21 mouse cellular contexts compared by ENCODE assay signal in the genomic region with DNA sequence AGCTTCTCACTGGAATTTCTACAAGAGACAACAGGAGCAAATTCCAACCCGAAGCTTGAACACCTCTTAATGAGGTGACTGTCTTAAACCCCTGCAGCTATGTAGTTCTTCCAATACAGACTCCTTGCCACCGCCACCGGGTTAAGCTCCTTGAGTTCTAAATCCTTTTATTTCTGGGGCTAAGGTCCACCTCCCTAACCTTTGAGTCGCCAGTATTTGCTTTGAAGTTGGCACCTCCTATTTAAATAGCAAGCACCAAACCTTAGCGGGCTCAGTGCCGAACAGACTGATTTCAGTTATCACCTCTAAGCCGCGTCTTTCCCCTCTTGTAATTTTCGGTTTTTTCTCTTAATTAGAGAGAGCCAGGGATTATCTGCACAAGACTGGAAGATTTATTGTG.
DNase-seq lines count a peak whose midpoint lies in the region; ATAC-seq lines count a peak whose summit lies in the region.
"Had no signal": no experiment of that assay in that cellular context is flagged by ENCODE, and none has a peak within 500 bp of the region (broad histone marks: within the 10 kb centered on the region; RNA-seq: fewer than 3 reads in every experiment).

No protein-coding gene starts in this region.

- ATAC-seq in forebrain, embryonic 16.5 days, result no peak
- no peak for ATAC-seq in hindbrain, embryonic 14.5 days (ENCODE audit: low FRiP score)

- WGBS in forebrain, embryonic 16.5 days, result 5% methylated on average over 9 of the region's 9 CpGs
- 23% methylated on average over 9 of the region's 9 CpGs for WGBS in hindbrain, embryonic 14.5 days

- no peak overlapping the region for H3K27ac ChIP-seq in forebrain, embryonic 16.5 days (ENCODE audit: low read length)
- no peak overlapping the region for H3K27ac ChIP-seq in hindbrain, embryonic 14.5 days
- H3K27ac ChIP-seq: heart, adult 2 months; heart, embryonic 13.5 days; hindbrain, embryonic 12.5 days; kidney, embryonic 15.5 days; limb, embryonic 15.5 days; macrophage had no signal

- no peaks in the 10 kb centered on the region for H3K9me3 ChIP-seq in forebrain, embryonic 16.5 days (ENCODE audit: control insufficient read depth, low read length)
- no peaks in the 10 kb centered on the region for H3K9me3 ChIP-seq in hindbrain, embryonic 14.5 days (ENCODE audit: control insufficient read depth, low read length)
- H3K9me3 ChIP-seq: heart, embryonic 13.5 days; hindbrain, embryonic 12.5 days; kidney, embryonic 15.5 days; limb, embryonic 15.5 days had no signal

- peak; percentile 31 for DNase-seq in heart, adult 11 months
- DNase-seq in heart, postnatal 14 days, result no peak
- DNase-seq in retina, postnatal 1 day, result peak; percentile 34
- DNase-seq in retina, embryonic 14.5 days (ENCODE audit: low spot score), result no peak
- no peak for DNase-seq in hindbrain, embryonic 14.5 days (ENCODE audit: low spot score)
- DNase-seq in right cerebral cortex, adult 18-20 months, result no peak
- no peak for DNase-seq in left cerebral cortex, adult 9 months (ENCODE audit: low spot score in 2 of 2)
- DNase-seq: adrenal gland, postnatal 14 days; cerebellum, adult 8-10 months; cerebellum, postnatal 36 days; gastrocnemius, postnatal 25 days; heart, adult 2 months; kidney, postnatal 4 days; right cerebral cortex, postnatal 4 days; thymus, postnatal 14 days had no signal

- peaks cover 34% of the 10 kb centered on the region for H3K4me1 ChIP-seq in forebrain, embryonic 16.5 days (replicated peaks; ENCODE audit: control insufficient read depth, insufficient read depth, low read length)
- peaks cover 17% of the 10 kb centered on the region; the same call in 1 of the 2 replicates for H3K4me1 ChIP-seq in hindbrain, embryonic 14.5 days (replicated peaks; ENCODE audit: control insufficient read depth, insufficient read depth, low read length)

- H3K4me2 ChIP-seq in forebrain, embryonic 16.5 days (ENCODE audit: low read length), result peak overlapping the region; percentile 21; the same call in 1 of the 2 replicates
- no peak overlapping the region for H3K4me2 ChIP-seq in hindbrain, embryonic 14.5 days (replicated peaks)
- H3K4me2 ChIP-seq: heart, embryonic 13.5 days; hindbrain, embryonic 12.5 days; kidney, embryonic 15.5 days; limb, embryonic 15.5 days had no signal

- no peaks in the 10 kb centered on the region for H3K36me3 ChIP-seq in forebrain, embryonic 16.5 days (ENCODE audit: control insufficient read depth, insufficient read depth)
- no peaks in the 10 kb centered on the region for H3K36me3 ChIP-seq in hindbrain, embryonic 14.5 days (replicated peaks; ENCODE audit: control insufficient read depth, insufficient read depth)
- H3K36me3 ChIP-seq: heart, embryonic 13.5 days; kidney, embryonic 15.5 days; limb, embryonic 15.5 days had no signal

- peaks cover 10% of the 10 kb centered on the region for H3K27me3 ChIP-seq in forebrain, embryonic 16.5 days (replicated peaks; ENCODE audit: control insufficient read depth, insufficient read depth, low read length)
- H3K27me3 ChIP-seq in hindbrain, embryonic 14.5 days (ENCODE audit: control insufficient read depth, insufficient read depth, low read length), result 0 out of 2 replicates have a peak, but pooled peaks cover 7% of the 10 kb centered on the region

- intact Hi-C loops in heart, postnatal 14 days (cut with DNase I), result no loop called here

- no peak overlapping the region for H3K9ac ChIP-seq in forebrain, embryonic 16.5 days (replicated peaks; ENCODE audit: low read depth, low read length)
- no peak overlapping the region for H3K9ac ChIP-seq in hindbrain, embryonic 14.5 days
- H3K9ac ChIP-seq: heart, embryonic 13.5 days; hindbrain, embryonic 12.5 days; kidney, embryonic 15.5 days; limb, embryonic 15.5 days had no signal

- no peak overlapping the region for H3K4me3 ChIP-seq in forebrain, embryonic 16.5 days (replicated peaks; ENCODE audit: low read length)
- no peak overlapping the region for H3K4me3 ChIP-seq in hindbrain, embryonic 14.5 days (replicated peaks; ENCODE audit: low read length)
- H3K4me3 ChIP-seq: heart, adult 2 months; heart, embryonic 13.5 days; hindbrain, embryonic 12.5 days; kidney, embryonic 15.5 days; limb, embryonic 15.5 days had no signal

Comparison
In these comparisons a context has a peak if more than half of its experiments do, and no peak if none do; other contexts are left out.
1. DNase-seq: peak in heart, adult 11 months (single experiment) and retina, postnatal 1 day (single experiment); none in heart, postnatal 14 days (0 of 2), retina, embryonic 14.5 days (single experiment), hindbrain, embryonic 14.5 days (single experiment), right cerebral cortex, adult 18-20 months (single experiment) and left cerebral cortex, adult 9 months (0 of 2).